Mouse (Mus musculus) macrophage (primary cell): ENCODE results near the gene Otx1. TPM values are rescaled to one million over a fixed set of nuclear protein-coding genes. Genes with fewer than 3 reads are reported as not detected.

Source experiments
- H3K27ac ChIP-seq: fragments of 350-480 bp; formaldehyde crosslinking; 2 replicates; pipeline ENCODE4 v1.9.0; 2021
- H3K36me3 ChIP-seq: fragments of 350-480 bp; formaldehyde crosslinking; 2 replicates; pipeline ENCODE4 v1.9.0; 2021; ENCODE audit errors: inconsistent target
- H3K4me3 ChIP-seq: fragments of 350-480 bp; formaldehyde crosslinking; 2 replicates; pipeline ENCODE4 v1.9.0; 2021; ENCODE audit errors: inconsistent target
- H3K79me2 ChIP-seq: fragments of 350-480 bp; formaldehyde crosslinking; 2 replicates; pipeline ENCODE4 v1.9.0; 2021; ENCODE audit errors: inconsistent target
- WGBS: methylation state at CpG from one replicate; pipeline ENCODE4 v1.1.7; 2026; ENCODE audit warnings: inconsistent platforms; ENCODE audit not compliant: missing documents; 5-methylcytosine and 5-hydroxymethylcytosine counted together
- polyA plus RNA-seq: library from polyadenylated mRNA; stranded (reverse); fragments of 250-400 nt; gene quantifications from 3 replicates; pipeline ENCODE4 v1.2.4, GENCODE M21; 2018; ENCODE audit warnings: inconsistent platforms

Otx1 gene
- polyA plus RNA-seq, 1 experiment from 2014 or later, result not detected

- H3K4me3 ChIP-seq, result no peak overlapping the region
These were observed 1.7 kb upstream of the Otx1 start for GRCm38 (mm10) chr11:22004331-22004841.

DNA sequence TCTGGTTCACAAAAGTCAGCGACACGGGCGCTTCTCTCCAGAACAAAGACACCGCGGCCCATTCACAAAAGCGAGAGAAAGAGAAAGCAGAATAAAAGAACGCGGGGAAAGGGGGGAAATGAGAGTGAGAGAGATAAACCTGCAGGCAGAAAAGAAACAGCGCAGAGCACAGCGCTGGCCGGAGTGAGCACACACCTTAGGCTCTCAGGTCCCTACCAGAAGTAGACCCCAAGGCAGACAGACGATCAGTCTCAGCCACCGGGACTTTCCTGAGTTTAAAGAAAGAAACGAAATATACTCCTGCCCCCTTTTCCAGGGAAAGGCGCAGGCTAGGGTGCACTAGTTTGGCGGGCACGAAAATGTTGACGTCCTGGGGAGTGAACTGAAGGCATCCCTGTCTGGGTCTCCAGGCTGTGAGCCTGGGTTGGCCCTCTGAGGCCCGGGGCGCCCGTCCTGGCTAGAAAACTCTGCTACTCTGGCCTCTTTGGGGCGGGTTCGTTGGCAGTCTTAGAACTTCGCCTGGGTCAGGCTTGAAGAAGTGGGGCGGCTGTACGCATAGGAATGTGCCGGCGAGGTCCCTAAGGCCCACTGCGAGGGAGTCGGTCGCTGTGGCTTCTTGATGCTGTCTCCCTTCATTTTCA is 764 bp upstream of the Otx1 start:
- WGBS, result 5% methylated on average over 31 of the region's 31 CpGs
- H3K27ac ChIP-seq, result no peak overlapping the region
- no peak overlapping the region for H3K4me3 ChIP-seq
- H3K36me3 ChIP-seq, result no peaks in the 10 kb centered on the region
- no peaks in the 10 kb centered on the region for H3K79me2 ChIP-seq

More at GRCm38 (mm10) chr11:22004331-22004841, 1.7 kb upstream of the Otx1 start:
- H3K27ac ChIP-seq, result no peak overlapping the region
- no peaks in the 10 kb centered on the region for H3K36me3 ChIP-seq
- 11% methylated on average over 18 of the region's 18 CpGs for WGBS
- H3K79me2 ChIP-seq, result no peaks in the 10 kb centered on the region

- H3K4me3 ChIP-seq, result no peak overlapping the region
- no peak overlapping the region for H3K27ac ChIP-seq
- 3% methylated on average over 34 of the region's 34 CpGs for WGBS
- H3K79me2 ChIP-seq, result no peaks in the 10 kb centered on the region
- no peaks in the 10 kb centered on the region for H3K36me3 ChIP-seq
These were observed 475 bp downstream of the Otx1 start for GRCm38 (mm10) chr11:22002062-22002782.

DNA sequence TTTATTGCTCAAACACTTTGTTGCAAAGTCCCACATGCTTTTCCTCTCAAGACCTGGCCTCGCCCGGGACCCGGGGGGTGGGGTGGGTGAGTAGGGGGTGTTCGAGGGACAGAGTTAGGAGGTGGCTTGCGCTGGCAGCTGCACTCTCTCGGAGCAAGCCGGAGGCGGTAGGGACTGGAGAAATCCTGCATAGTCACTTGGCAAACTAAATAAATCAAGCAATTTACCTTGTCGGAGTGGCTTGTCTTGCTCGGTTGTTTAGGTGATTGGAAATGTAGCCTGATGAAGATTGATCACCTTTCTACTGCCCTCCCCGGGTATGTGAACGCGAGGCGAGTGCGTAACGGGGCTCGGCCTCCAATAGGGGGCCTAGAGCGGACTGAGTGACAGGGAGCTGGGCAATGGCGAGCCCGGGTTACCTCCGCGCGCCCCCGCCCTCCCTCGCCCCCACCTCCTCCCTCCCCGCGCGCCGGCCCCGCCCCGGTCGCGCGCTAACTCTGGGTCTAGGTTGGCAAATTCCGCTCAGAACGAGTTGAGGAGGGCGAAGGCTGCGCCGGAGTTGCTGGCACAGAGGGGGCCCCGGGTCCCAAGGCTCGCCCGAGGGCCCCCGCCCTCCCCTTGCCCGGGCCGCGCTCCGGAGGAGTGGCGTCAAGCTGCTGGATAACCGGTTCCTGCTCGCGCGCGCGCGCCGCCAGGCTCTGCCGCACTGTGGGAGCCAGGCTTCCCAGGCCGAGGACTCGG is 1.2 kb downstream of the Otx1 start:
- no peak overlapping the region for H3K27ac ChIP-seq
- no peaks in the 10 kb centered on the region for H3K36me3 ChIP-seq
- 2% methylated on average over 37 of the region's 59 CpGs for WGBS
- no peaks in the 10 kb centered on the region for H3K79me2 ChIP-seq
- no peak overlapping the region for H3K4me3 ChIP-seq

GRCm38 (mm10) chr11:22000316-22001076 is 2.2 kb downstream of the Otx1 start:
- Histone ChIP-seq H3K27ac (no peak overlapping the region), H3K79me2 (no peaks in the 10 kb centered on the region), H3K36me3 (no peaks in the 10 kb centered on the region), H3K4me3 (no peak overlapping the region)
- 13% methylated on average over 45 of the region's 48 CpGs for WGBS

GRCm38 (mm10) chr11:21999396-22000315 is 3.0 kb downstream of the Otx1 start:
- H3K79me2 ChIP-seq, result no peaks in the 10 kb centered on the region
- H3K36me3 ChIP-seq, result no peaks in the 10 kb centered on the region
- WGBS, result 11% methylated on average over 31 of the region's 31 CpGs
- no peak overlapping the region for H3K27ac ChIP-seq
- H3K4me3 ChIP-seq, result no peak overlapping the region

- no peaks in the 10 kb centered on the region for H3K79me2 ChIP-seq
- no peak overlapping the region for H3K4me3 ChIP-seq
- 14% methylated on average over 32 of the region's 32 CpGs for WGBS
- H3K36me3 ChIP-seq, result no peaks in the 10 kb centered on the region
- no peak overlapping the region for H3K27ac ChIP-seq
These were observed 4.3 kb downstream of the Otx1 start for GRCm38 (mm10) chr11:21998141-21999047.

DNA sequence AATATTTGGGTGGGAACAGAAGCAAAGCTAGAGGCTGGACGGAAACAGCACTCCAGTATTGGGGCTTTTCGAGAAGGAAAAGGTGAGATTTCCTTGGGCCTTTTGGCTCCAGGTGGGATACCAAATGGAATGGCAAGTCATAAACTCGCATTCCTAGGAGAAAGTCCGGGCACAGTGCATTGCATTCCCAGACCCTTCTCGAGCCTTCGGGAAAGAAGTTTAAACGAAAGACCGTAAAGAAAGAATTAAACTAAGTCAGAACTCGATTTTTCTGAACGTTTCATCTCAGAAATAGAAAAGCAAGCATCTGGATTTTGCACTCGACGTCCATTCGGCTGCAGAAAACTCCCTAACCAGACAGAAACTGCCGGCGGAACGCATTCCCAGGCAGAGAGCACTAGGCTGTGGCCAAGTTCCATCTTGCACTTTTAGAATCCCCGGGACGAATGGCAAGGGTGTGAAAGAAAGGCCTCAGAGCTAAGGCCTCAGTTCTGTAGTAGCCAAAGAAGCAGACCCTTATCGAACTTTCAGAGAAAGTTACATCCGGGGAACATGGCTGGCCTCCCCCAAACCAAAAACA is 5.0 kb downstream of the Otx1 start:
- H3K4me3 ChIP-seq, result no peak overlapping the region

GRCm38 (mm10) chr11:21996661-21997560 is 5.8 kb downstream of the Otx1 start:
- Histone ChIP-seq H3K79me2 (no peaks in the 10 kb centered on the region), H3K36me3 (no peaks in the 10 kb centered on the region), H3K4me3 (no peak overlapping the region), H3K27ac (no peak overlapping the region)
- 4% methylated on average over 58 of the region's 63 CpGs for WGBS

More for the DNA sequence above, 5.0 kb downstream of the Otx1 start:
- H3K27ac ChIP-seq, result no peak overlapping the region
- H3K36me3 ChIP-seq, result no peaks in the 10 kb centered on the region
- 8% methylated on average over 20 of the region's 20 CpGs for WGBS
- H3K79me2 ChIP-seq, result no peaks in the 10 kb centered on the region

DNA sequence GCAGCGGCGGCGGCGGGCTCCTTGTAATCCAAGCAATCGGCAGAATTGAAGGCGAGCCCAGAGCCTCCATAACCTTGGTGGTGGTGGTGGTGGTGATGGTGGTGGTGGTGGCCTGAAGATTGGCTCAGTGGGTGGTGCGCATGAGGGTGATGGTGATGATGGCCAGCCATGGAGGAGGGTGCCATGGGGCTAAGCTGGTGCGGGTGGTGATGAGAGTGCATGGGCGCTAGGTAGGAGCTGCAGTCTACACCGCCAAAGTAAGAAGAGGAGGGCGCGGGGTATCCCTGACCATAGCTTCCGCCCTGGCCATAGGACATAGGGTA is 6.4 kb downstream of the Otx1 start:
- Histone ChIP-seq H3K36me3 (no peaks in the 10 kb centered on the region), H3K79me2 (no peaks in the 10 kb centered on the region), H3K27ac (no peak overlapping the region), H3K4me3 (no peak overlapping the region)
- WGBS, result 11% methylated on average over 13 of the region's 13 CpGs

DNA sequence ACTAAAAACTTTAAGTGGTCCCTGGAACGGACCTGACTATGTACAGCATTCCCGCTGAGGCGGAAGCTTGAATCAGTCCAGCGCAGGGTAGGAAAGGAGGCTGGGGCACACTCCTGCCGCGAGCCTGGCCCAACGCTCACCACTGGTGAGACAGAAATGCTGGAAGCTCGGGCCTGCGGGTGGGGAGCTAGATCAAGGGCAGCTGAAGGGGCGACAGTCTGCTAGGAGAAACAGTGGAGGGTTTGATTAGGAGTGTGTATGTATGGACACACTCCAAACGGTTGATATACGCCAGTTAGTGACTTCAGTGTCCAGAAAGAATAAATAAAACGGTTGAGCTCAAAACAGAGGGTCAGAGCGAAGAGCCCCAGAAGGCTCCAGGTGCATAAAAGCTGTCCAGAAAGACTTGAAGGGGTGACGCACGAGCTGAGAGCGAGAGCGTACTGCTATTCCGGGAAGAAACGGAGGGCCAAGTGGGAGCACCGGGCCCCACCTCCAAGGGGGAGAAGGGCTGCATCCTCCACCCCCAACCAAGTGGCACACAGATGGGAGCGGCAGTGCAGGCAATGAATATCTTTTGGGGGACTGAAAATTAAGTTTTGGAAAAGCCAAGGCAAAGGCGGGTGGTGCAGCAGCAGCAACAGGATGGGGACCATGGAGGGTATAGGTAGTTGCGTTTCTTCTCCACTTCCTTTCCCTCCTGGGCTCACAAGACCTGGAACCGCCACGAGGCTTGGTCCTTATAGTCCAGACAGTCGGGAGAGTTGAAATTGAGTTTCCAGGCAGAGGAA is 7.0 kb downstream of the Otx1 start:
- Histone ChIP-seq H3K4me3 (no peak overlapping the region), H3K36me3 (no peaks in the 10 kb centered on the region), H3K79me2 (no peaks in the 10 kb centered on the region), H3K27ac (no peak overlapping the region)
- 11% methylated on average over 27 of the region's 27 CpGs for WGBS
